Mouse (Mus musculus): ENCODE measurements at regions not wholly inside any gene's neighbourhood (a gene's known extent, or its start where the extent isn't known, plus 50 kb on each side); places are given as distances from the start of the nearest gene placed in this dataset.

DNA sequence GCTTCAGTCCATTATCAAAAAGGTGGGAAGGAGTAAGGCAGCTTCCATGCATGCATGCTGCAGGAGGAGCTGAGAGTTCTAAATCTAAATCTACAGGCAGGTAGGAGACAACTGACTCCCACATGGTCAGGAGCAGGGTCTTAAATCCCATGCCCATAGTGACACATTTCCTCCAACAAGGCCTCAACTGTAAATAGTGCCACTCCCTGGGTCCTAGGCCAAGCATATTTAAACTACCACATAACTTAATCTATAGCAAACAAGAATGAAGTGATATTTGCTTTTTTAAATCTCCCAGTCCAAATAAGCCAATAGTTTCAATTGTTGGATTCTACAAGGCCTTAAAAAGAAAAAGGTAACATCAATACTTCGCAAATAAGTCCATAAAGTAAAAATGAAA lies 1345.4 kb upstream of the Dsel start:
- no peak for ATAC-seq (ENCODE audit: low TSS enrichment)

DNA sequence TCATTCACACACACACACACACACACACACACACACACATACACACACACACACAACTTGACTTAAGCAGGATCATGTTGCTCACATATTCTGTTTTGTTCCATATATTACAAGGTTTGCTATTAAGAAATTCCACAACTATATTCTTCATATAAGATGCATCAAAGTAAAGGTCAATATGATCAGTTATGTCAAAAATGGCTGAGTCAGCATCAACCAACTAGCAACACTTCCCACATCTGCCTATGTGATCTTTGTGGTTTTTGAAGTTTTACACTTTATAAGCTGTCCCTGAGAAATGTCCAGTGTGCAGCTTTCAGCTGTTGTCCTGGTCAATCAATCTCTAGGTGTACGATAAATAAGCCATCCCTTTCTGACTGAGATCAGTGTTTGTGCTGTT lies 1339.3 kb upstream of the Dsel start:
- ATAC-seq (ENCODE audit: low TSS enrichment) = no peak

DNA sequence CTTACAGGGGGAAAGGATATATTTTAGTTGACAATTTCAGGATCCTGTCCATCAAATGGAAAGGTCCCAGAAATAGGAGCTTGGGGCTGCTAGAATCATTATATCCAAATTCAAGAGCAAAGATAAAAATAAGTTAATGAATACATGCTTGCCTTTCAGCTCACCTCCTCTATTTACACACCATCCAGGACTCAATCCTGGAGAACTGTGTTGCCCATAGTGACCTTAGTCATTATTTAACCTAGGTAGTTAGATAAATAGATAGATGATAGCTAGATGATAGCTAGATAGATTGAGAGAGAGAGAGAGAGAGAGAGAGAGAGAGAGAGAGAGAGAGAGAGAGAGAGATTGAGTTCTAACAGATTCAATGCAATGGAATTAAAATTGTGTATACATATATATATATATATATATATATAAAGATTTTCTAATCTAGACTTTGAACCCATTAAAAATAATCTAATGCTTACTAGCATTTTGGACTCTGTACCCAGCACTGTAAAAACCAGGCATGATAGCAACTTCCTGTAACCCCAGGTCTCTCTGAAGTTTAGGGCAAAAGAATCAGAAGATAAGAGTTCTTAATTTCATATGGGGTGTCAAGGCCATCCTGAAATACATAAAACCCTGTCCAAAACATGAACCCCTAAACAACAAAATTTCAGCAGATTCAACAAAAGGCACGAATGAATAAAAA lies 1329.5 kb upstream of the Dsel start:
- ATAC-seq (ENCODE audit: low TSS enrichment) = no peak

DNA sequence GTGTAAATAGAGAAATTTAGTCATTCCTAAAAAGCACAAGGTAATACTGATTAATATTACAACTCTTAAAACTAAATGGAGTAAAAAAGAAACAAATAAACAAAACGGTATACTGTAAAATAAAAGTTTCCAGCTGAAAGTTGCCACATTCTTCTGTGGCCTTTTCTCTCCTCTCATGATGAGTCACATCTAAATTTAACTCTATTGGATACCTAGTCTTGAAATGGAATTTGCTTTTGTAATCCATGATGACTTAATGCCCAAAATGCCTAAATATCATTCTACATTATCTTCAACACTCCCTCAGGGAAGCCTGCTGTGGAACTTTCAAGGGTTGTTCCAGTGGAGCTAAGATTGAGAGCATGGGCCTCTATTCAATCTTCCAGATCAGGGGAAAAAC lies 1298.5 kb upstream of the Dsel start:
- ATAC-seq (ENCODE audit: low TSS enrichment) = no peak

Data from frontal cortex, adult (tissue).